Mouse (Mus musculus): ENCODE data around the gene Atp2a1.

The Atp2a1 gene

GRCm38 (mm10) chr7:126452244-126452643 lies 10.7 kb downstream of the Atp2a1 start:
- no peak for DNase-seq (ENCODE audit: extremely low spot score)

- DNase-seq (ENCODE audit: extremely low spot score), result no peak
These were observed 12.3 kb downstream of the Atp2a1 start for GRCm38 (mm10) chr7:126450641-126451040.

- DNase-seq (ENCODE audit: extremely low spot score), result no peak
These were observed 12.9 kb downstream of the Atp2a1 start for GRCm38 (mm10) chr7:126449991-126450390.

DNA sequence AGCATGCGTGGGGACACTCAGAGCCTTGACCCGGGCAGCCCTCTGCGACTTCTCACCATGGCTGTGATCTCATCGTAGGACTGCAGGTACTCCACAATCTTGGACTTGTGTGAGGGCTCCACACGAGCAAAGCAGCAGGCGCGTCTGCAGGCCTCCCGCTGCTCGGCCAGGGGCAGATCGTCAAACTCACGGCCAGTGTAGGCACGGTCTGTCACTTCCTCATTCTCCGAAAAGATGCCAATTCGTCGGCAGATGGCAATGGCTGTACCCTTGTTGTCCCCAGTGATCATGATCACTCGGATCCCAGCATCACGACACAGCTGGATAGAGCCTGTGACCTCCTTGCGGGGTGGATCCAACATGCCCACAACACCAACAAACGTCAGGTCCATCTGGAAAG lies 14.4 kb downstream of the Atp2a1 start:
- DNase-seq (ENCODE audit: extremely low spot score), result no peak

- DNase-seq (ENCODE audit: extremely low spot score), result no peak
These were observed 16.7 kb downstream of the Atp2a1 start for GRCm38 (mm10) chr7:126446217-126446616.

DNA sequence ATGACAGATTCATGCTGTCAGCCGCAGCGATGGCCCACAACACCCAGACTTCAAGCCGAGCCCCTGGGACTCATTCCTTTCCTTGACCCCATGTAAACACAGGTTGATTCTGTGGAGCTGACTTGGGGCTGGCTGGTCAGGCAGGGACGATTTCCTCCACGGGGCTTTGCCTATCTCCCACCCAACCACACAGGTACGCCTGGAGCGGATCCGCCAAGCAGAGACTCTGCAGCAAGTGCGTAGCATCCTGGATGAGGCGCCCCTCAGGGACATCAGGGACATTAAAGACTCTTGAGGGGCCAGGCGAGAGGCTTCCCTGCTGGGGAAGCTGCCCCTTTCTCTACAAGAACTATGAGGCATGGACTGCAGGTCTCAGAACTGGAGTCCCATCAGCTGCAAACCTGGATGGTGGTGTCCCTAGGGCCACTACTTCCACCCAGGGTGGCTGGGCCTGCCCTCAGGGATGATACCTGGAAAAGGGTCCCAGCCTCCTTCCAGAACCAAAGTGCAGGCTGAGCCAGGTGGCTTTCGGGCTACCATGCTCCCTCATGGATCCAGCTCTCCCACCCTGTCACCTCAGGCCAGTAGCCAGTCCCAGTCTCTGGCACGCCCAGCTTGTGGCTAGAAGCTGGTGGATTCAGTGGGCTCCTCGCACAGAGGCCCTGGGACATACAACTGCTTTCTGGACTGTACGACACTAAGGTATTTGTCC lies 17.6 kb downstream of the Atp2a1 start:
- DNase-seq (ENCODE audit: extremely low spot score), result no peak

GRCm38 (mm10) chr7:126444536-126444935 lies 18.4 kb downstream of the Atp2a1 start:
- DNase-seq (ENCODE audit: extremely low spot score), result no peak

- DNase-seq (ENCODE audit: extremely low spot score), result no peak
These were observed 18.9 kb downstream of the Atp2a1 start for GRCm38 (mm10) chr7:126443997-126444396.

- no peak for DNase-seq (ENCODE audit: extremely low spot score)
These were observed 22.8 kb downstream of the Atp2a1 start for GRCm38 (mm10) chr7:126440134-126440533.

DNA sequence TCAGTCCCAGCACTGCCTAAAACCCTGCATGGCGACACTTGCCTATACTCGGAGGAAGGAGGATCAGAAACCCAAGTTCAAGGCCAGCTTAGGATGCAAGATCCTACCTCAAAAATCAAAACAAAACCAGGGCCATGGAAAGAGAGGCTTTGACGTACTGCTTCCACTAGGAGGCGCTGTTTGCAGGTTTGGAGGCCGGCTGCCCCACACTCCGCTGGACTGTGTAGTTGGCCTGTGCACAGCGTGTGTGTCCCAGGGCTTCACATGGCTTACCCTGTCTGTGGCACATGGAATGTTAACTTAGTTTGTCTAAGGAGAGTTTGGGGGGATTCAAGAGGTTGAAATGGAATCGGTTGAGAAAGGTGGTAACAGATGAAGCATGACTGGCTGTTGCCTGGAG lies 26.1 kb downstream of the Atp2a1 start:
- peak; percentile 63 for DNase-seq (ENCODE audit: extremely low spot score)

DNA sequence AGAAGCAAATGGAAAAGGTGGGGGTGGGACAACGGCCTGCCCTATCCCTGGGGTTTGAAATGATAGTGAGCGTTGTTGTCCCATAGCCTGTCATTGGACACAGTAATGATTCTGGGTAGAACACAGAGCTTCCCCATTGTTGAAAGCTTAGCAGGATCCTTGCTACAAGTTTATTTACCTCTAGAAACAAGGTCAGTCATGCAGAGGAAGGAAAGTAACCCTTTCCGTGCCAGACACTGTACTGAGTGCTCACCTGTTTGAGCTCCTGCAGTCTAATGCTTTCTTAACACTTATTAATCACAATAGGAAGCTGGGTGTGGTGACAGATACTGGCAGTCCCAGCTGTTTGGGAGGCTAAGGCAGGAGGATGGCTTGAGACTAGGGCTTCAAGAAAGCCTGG lies 27.1 kb downstream of the Atp2a1 start:
- DNase-seq (ENCODE audit: extremely low spot score), result no peak

DNA sequence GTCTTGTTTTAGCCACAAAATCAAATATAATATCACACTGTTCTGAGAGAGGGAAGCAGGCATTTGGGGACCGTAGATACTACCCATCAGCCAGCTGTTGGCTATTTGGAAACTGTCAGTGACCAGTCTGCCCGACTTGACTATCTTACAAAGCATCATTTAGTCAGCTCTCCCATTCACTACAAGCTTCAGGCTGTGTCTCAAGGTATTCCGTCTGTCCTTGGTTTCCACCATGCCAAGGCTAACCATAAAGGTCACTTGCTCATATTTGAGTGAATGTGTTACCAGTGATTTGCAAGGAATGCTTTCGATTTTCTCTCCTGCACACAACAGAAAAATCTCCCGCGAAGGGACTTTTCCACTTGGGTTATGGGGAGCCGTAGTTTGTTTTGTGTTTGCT lies 28.2 kb downstream of the Atp2a1 start:
- no peak for DNase-seq (ENCODE audit: extremely low spot score)

GRCm38 (mm10) chr7:126430167-126430566 lies 32.7 kb downstream of the Atp2a1 start:
- DNase-seq (ENCODE audit: extremely low spot score), result no peak

DNA sequence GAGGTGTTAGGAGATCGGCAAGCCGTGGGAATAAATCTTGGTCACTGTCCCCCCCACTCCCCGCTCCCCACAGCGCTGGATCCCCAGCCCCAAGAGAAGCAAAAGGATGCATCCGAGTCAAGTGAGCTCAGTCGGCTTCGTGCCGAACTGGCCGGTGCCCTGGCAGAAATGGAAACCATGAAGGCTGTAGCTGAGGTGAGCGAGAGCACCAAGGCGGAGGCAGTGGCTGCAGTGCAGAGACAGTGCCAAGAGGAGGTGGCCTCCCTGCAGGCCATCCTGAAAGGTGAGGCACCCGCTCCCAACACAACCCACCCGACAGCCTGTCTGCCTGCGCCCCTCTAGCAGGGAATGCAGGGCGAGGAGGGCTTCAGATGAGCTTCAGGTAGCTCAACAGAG lies 33.4 kb downstream of the Atp2a1 start:
- DNase-seq (ENCODE audit: extremely low spot score), result no peak

DNA sequence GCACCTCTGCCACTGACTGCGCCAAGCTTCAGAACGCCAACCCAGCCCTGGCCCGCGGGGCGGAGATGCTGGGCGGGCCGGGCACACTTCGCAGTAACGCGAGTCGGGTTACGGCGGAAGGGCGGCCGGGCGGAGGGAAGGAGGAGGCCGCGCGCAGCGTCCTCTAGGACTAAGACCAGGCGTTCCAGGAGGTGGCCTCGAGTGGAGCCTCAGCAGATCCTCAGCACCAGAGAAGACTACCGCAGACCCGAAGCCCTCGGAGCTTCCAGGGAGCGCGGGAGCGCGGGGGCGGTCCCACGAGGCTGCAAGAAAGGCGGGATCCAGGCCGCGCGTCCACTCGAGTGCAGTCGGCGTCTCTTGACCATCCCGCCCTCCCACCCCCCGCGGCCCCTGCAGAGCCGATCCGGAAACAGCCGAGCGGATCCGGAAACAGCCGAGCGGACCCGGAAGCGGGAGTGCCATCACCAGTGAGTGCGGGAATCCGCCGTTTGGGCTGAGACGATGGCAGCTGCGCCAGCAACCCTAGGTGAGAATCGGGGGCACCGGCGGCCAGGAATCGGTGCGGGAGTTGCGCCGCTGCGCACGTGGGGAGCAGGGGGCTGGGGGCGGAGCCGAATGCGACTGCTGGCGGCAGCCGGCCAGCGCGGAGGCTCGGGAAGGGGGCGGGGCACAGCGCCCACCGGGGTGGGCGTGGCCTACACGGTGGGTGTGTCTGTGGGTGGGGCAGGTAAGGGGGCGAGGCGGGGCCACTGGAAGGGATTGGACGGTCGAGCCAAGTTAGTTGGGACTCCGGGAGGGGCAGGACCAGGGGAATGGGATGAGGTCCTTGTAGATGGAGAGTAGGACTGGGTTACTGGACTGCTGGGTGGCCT lies 34.0 kb downstream of the Atp2a1 start, which contains the start of gene Rabep2:
Rabep2 (plus strand) TSS at position 129 of the 872 bp plus-strand sequence.
- peak; percentile 99 for DNase-seq (ENCODE audit: extremely low spot score)

DNA sequence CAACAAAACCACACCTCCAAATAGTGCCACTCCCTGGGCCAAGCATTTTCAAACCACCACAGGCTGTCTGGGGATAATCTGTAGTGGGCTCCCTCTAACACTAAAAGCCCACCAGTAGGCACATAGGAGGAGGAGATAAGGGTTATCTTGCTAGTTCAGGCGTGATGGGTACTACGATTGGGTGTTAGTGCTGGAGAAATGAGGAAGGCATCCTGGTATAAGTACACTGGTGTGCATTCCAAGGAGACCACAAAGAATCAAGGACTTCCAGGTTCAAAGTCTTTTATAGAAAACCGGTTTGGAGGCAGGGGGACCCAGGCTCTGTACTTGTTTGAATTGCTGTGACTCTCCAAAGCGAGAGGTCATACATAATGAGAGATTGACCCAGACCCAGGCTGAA lies 34.8 kb downstream of the Atp2a1 start:
- DNase-seq (ENCODE audit: extremely low spot score), result no peak

GRCm38 (mm10) chr7:126427323-126427860 lies 35.5 kb downstream of the Atp2a1 start:
- DNase-seq (ENCODE audit: extremely low spot score), result peak; percentile 10

DNA sequence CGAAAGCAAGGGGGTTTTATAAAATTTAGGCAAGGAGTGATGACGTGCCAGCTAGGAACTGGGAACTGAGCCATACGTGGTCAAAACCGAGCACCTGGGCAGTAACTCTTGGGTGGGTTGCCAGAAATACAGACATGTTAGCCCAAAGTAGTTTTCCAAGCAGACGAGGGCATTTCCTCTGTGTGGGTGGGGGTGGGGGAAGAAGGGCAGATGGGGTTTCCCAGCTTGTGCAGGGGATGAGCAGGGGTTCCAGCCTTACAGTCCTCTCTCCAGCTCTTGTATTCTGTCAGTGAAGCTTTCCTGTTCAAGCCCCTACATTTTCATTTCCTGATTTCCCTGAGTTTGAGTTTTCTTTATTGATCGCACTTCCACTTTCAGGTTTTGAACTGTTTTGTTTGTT lies 38.7 kb downstream of the Atp2a1 start:
- no peak for DNase-seq (ENCODE audit: extremely low spot score)

GRCm38 (mm10) chr7:126421756-126422155 lies 41.2 kb downstream of the Atp2a1 start:
- DNase-seq (ENCODE audit: extremely low spot score), result no peak

- no peak for DNase-seq (ENCODE audit: extremely low spot score)
These were observed 44.4 kb downstream of the Atp2a1 start for GRCm38 (mm10) chr7:126418496-126418895.

DNA sequence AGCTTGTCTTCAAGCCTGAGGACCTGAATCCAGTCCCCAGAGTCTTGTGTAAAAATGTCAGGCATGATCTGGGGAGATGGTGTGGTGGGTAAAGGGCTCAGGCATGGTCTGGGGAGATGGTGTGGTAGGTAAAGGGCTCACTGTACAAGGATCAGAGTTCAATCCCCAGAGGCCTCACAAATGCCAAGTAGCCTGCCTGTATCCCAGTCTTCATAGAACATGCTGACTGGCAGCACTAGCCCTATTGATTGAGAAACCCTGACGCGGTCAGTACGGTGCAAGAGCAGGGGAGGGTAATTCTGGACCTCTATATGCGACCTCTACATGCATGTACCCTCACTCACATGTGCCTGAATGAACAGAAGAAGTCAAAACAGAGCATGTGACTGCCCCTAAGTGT lies 45.3 kb downstream of the Atp2a1 start:
- DNase-seq (ENCODE audit: extremely low spot score), result no peak

GRCm38 (mm10) chr7:126417045-126417444 lies 45.9 kb downstream of the Atp2a1 start:
- peak; percentile 32 for DNase-seq (ENCODE audit: extremely low spot score)

- no peak for DNase-seq (ENCODE audit: extremely low spot score)
These were observed 46.3 kb downstream of the Atp2a1 start for GRCm38 (mm10) chr7:126416615-126417014.

Measured in embryo, embryonic 9.5 days (tissue).